ENCODE assay signal across 10 mouse cellular contexts in genomic region chr17:31890311-31890951, GRCm38 (mm10). TPM values are rescaled to one million over a fixed set of nuclear protein-coding genes. Genes with fewer than 3 reads are reported as not detected.
A peak's percentile ranks its signal among the peaks of the same experiment; 100 is the strongest.
DNase-seq lines count a peak whose midpoint lies in the region; ATAC-seq and TF ChIP-seq lines count a peak whose summit lies in the region.
"Had no signal": no experiment of that assay in that cellular context is flagged by ENCODE, and none has a peak within 500 bp of the region (broad histone marks: within the 10 kb centered on the region; RNA-seq: fewer than 3 reads in every experiment).

No protein-coding gene starts in this region.

- DNase-seq in heart, embryonic 10.5 days (ENCODE audit: low spot score), result no peak
- no peak for DNase-seq in heart, adult 18-20 months
- DNase-seq in lung, postnatal 0 days (ENCODE audit: low spot score), result peak; percentile 36
- no peak for DNase-seq in lung, postnatal 14 days
- peak; percentile 64 to 86 for DNase-seq in kidney, postnatal 25 days
- DNase-seq: adrenal gland, postnatal 25 days; cerebellum, adult 9-10 months had no signal

- H3K4me3 ChIP-seq in heart, embryonic 10.5 days, result no peak overlapping the region
- no peak overlapping the region for H3K4me3 ChIP-seq in lung, postnatal 0 days (ENCODE audit: low read depth, low read length)
- no peak overlapping the region for H3K4me3 ChIP-seq in heart, embryonic 16.5 days (ENCODE audit: low read length)
- no peak overlapping the region for H3K4me3 ChIP-seq in hindbrain, embryonic 13.5 days

- no peak for TF ChIP-seq CTCF in lung, postnatal 0 days (IDR thresholded peaks at IDR 0.05)

- no peaks in the 10 kb centered on the region for H3K27me3 ChIP-seq in heart, embryonic 10.5 days (ENCODE audit: insufficient read depth, poor library complexity, severe bottlenecking)
- no peaks in the 10 kb centered on the region for H3K27me3 ChIP-seq in lung, postnatal 0 days (replicated peaks; ENCODE audit: insufficient read depth, low read length)
- H3K27me3 ChIP-seq in heart, embryonic 16.5 days (ENCODE audit: control insufficient read depth, insufficient read depth, low read length), result no peaks in the 10 kb centered on the region
- no peaks in the 10 kb centered on the region for H3K27me3 ChIP-seq in hindbrain, embryonic 13.5 days

- no peak overlapping the region for H3K9ac ChIP-seq in lung, postnatal 0 days (replicated peaks; ENCODE audit: low read depth)
- no peak overlapping the region for H3K9ac ChIP-seq in heart, embryonic 16.5 days (ENCODE audit: low read length)
- no peak overlapping the region for H3K9ac ChIP-seq in hindbrain, embryonic 13.5 days

- H3K27ac ChIP-seq in heart, embryonic 10.5 days, result peak overlapping the region; percentile 85
- H3K27ac ChIP-seq in lung, postnatal 0 days (ENCODE audit: low read length), result peak overlapping the region; percentile 77
- H3K27ac ChIP-seq in heart, embryonic 16.5 days (ENCODE audit: low read length), result peak overlapping the region; percentile 39; the same call in 1 of the 2 replicates
- no peak overlapping the region for H3K27ac ChIP-seq in hindbrain, embryonic 13.5 days

- H3K36me3 ChIP-seq in heart, embryonic 10.5 days, result no peaks in the 10 kb centered on the region
- no peaks in the 10 kb centered on the region for H3K36me3 ChIP-seq in lung, postnatal 0 days (ENCODE audit: insufficient read depth, low read length)
- no peaks in the 10 kb centered on the region for H3K36me3 ChIP-seq in heart, embryonic 16.5 days (ENCODE audit: control insufficient read depth, insufficient read depth)
- no peaks in the 10 kb centered on the region for H3K36me3 ChIP-seq in hindbrain, embryonic 13.5 days

- no peak for ATAC-seq in lung, postnatal 0 days
- ATAC-seq in heart, embryonic 16.5 days (replicated peaks; ENCODE audit: extremely low read depth, insufficient read depth, low FRiP score), result no peak
- ATAC-seq in activated CD4-positive, CD25-positive, alpha-beta regulatory T cell, adult 4 months, result no peak
- ATAC-seq in hindbrain, embryonic 13.5 days (ENCODE audit: low FRiP score), result no peak

- no peak overlapping the region for H3K4me2 ChIP-seq in lung, postnatal 0 days (replicated peaks; ENCODE audit: low read depth, low read length)
- no peak overlapping the region for H3K4me2 ChIP-seq in heart, embryonic 16.5 days (ENCODE audit: low read depth, low read length)
- H3K4me2 ChIP-seq in hindbrain, embryonic 13.5 days, result no peak overlapping the region

- H3K4me1 ChIP-seq in heart, embryonic 10.5 days, result peaks cover 57% of the 10 kb centered on the region
- peaks cover 29% of the 10 kb centered on the region for H3K4me1 ChIP-seq in lung, postnatal 0 days (ENCODE audit: insufficient read depth, low read depth, low read length)
- H3K4me1 ChIP-seq in heart, embryonic 16.5 days (ENCODE audit: control insufficient read depth, insufficient read depth, low read length), result peaks cover 42% of the 10 kb centered on the region
- peaks cover 16% of the 10 kb centered on the region for H3K4me1 ChIP-seq in hindbrain, embryonic 13.5 days (replicated peaks)

- 36% methylated on average over 2 of the region's 2 CpGs for WGBS in heart, embryonic 10.5 days
- WGBS in lung, postnatal 0 days, result 14% methylated on average over 2 of the region's 2 CpGs
- WGBS in heart, embryonic 16.5 days, result 57% methylated on average over 2 of the region's 2 CpGs
- WGBS in hindbrain, embryonic 13.5 days, result 36% methylated on average over 2 of the region's 2 CpGs

- peak; percentile 19; the same call in 1 of the 2 replicates for TF ChIP-seq EP300 in lung, postnatal 0 days (IDR thresholded peaks at IDR 0.05)

- H3K9me3 ChIP-seq in heart, embryonic 10.5 days, result no peaks in the 10 kb centered on the region
- no peaks in the 10 kb centered on the region for H3K9me3 ChIP-seq in lung, postnatal 0 days (ENCODE audit: low read length)
- no peaks in the 10 kb centered on the region for H3K9me3 ChIP-seq in heart, embryonic 16.5 days (replicated peaks; ENCODE audit: control insufficient read depth, low read length)
- H3K9me3 ChIP-seq in hindbrain, embryonic 13.5 days, result no peaks in the 10 kb centered on the region

RNA-seq across cellular contexts. Expression of gene Sik1, which starts 34.8 kb away (rescaled TPM):
- 20.9 and 22.0 TPM in 2 replicates for polyA plus RNA-seq in heart, embryonic 10.5 days (2016; fragmentation: Nextera tagmentation; extraction: Ambion mirVana)
- 10 to 100 TPM; 50.5 to 54.1 TPM for total RNA-seq in heart, adult 18-20 months (2021)
- polyA plus RNA-seq in lung, postnatal 0 days (2015; fragmentation: Nextera tagmentation; extraction: Ambion mirVana), result 29.5 and 35.9 TPM in 2 replicates
- polyA plus RNA-seq in heart, embryonic 16.5 days (2015; fragmentation: Nextera tagmentation; extraction: Ambion mirVana), result 13.0 and 18.6 TPM in 2 replicates
- 1 to 10 TPM; 3.2 to 4.1 TPM for polyA plus RNA-seq in activated CD4-positive, CD25-positive, alpha-beta regulatory T cell, adult 4 months (2017; shearing (Covaris generic))
- 20.1 and 23.4 TPM in 2 replicates for polyA plus RNA-seq in hindbrain, embryonic 13.5 days (2015; fragmentation: Nextera tagmentation; extraction: Ambion mirVana)

Comparison
In these comparisons a context has a peak if more than half of its experiments do, and no peak if none do; other contexts are left out.
1. DNase-seq: peak in lung, postnatal 0 days (single experiment) and kidney, postnatal 25 days (2 of 2); none in heart, embryonic 10.5 days (single experiment), heart, adult 18-20 months (0 of 2) and lung, postnatal 14 days (single experiment).